Mouse (Mus musculus) lung, embryonic 15.5 days (tissue): ENCODE measurements around the gene Csmd2. TPM values are rescaled to one million over a fixed set of nuclear protein-coding genes. Genes with fewer than 3 reads are reported as not detected.
A peak's percentile ranks its signal among the peaks of the same experiment; 100 is the strongest.

Experiments used
- ATAC-seq: fragments of 200-750 bp; cut with Nextera tagmentation; 2 replicates; pipeline ENCODE4 v1.8.0; 2017; ENCODE audit warnings: moderate number of reproducible peaks, borderline replicate concordance; ENCODE audit not compliant: low FRiP score, low TSS enrichment; ENCODE audit errors: extremely low read depth
- H3K27ac ChIP-seq: fragments of 300-500 bp; sonication (generic); 2 replicates; pipeline ENCODE4 v1.5.1; 2015; ENCODE audit warnings: moderate library complexity, mild to moderate bottlenecking, inconsistent platforms
- H3K27me3 ChIP-seq: fragments of 300-500 bp; sonication (generic); 2 replicates; pipeline ENCODE4 v1.6.1; 2015; ENCODE audit warnings: inconsistent platforms
- H3K36me3 ChIP-seq: fragments of 300-500 bp; sonication (generic); 2 replicates; pipeline ENCODE4 v1.6.1; 2015; ENCODE audit warnings: inconsistent platforms
- H3K4me1 ChIP-seq: fragments of 300-500 bp; sonication (generic); 2 replicates; pipeline ENCODE4 v1.6.1; 2015; ENCODE audit warnings: inconsistent platforms
- H3K4me2 ChIP-seq: fragments of 300-500 bp; sonication (generic); 2 replicates; pipeline ENCODE4 v1.6.1; 2015; ENCODE audit warnings: inconsistent platforms, mild to moderate bottlenecking, moderate library complexity
- H3K4me3 ChIP-seq: fragments of 300-500 bp; sonication (generic); 2 replicates; pipeline ENCODE4 v1.5.1; 2015; ENCODE audit warnings: mild to moderate bottlenecking, inconsistent platforms
- H3K9ac ChIP-seq: fragments of 300-500 bp; sonication (generic); 2 replicates; pipeline ENCODE4 v1.6.1; 2015; ENCODE audit warnings: inconsistent platforms
- H3K9me3 ChIP-seq: fragments of 300-500 bp; sonication (generic); 2 replicates; pipeline ENCODE4 v1.6.1; 2016; ENCODE audit warnings: inconsistent platforms
- WGBS: fragments of 180-500 bp; shearing (Covaris S2); methylation state at CpG from one replicate; pipeline ENCODE4 v1.1.7; 2015; 5-methylcytosine and 5-hydroxymethylcytosine counted together
- polyA plus RNA-seq: library from polyadenylated mRNA; unstranded; fragments of >200 nt; fragmentation: Nextera tagmentation; extraction: Ambion mirVana; gene quantifications from 2 replicates; pipeline ENCODE4 v1.2.1, GENCODE M21; 2015

The Csmd2 gene
- polyA plus RNA-seq, 1 experiment from 2014 or later = 0.21 TPM

GRCm38 (mm10) chr4:128152066-128152465 lies 164.4 kb downstream of the Csmd2 start:
- WGBS = 64% methylated on average over 3 of the region's 3 CpGs
- H3K27ac ChIP-seq = no peak overlapping the region
- no peak overlapping the region for H3K4me2 ChIP-seq

GRCm38 (mm10) chr4:128153144-128153543 lies 165.5 kb downstream of the Csmd2 start:
- ATAC-seq = no peak
- WGBS = 85% methylated on average over 4 of the region's 4 CpGs
- no peaks in the 10 kb centered on the region for H3K9me3 ChIP-seq

More at GRCm38 (mm10) chr4:128152066-128152465, 164.4 kb downstream of the Csmd2 start:
- Histone ChIP-seq H3K4me1 (no peaks in the 10 kb centered on the region), H3K9ac (no peak overlapping the region), H3K9me3 (no peaks in the 10 kb centered on the region), H3K36me3 (no peaks in the 10 kb centered on the region), H3K27me3 (no peaks in the 10 kb centered on the region), H3K4me3 (no peak overlapping the region)
- ATAC-seq = no peak

GRCm38 (mm10) chr4:128155226-128155625 lies 167.6 kb downstream of the Csmd2 start:
- no peak overlapping the region for H3K4me3 ChIP-seq
- H3K4me2 ChIP-seq = no peak overlapping the region
- no peaks in the 10 kb centered on the region for H3K36me3 ChIP-seq
- no peaks in the 10 kb centered on the region for H3K9me3 ChIP-seq
- ATAC-seq = no peak
- 27% methylated on average over 3 of the region's 3 CpGs for WGBS
- no peak overlapping the region for H3K9ac ChIP-seq
- no peaks in the 10 kb centered on the region for H3K27me3 ChIP-seq
- no peak overlapping the region for H3K27ac ChIP-seq
- no peaks in the 10 kb centered on the region for H3K4me1 ChIP-seq

More at GRCm38 (mm10) chr4:128153144-128153543, 165.5 kb downstream of the Csmd2 start:
- H3K4me3 ChIP-seq = no peak overlapping the region
- H3K4me1 ChIP-seq = no peaks in the 10 kb centered on the region
- H3K36me3 ChIP-seq = no peaks in the 10 kb centered on the region
- no peak overlapping the region for H3K27ac ChIP-seq
- no peak overlapping the region for H3K4me2 ChIP-seq
- H3K9ac ChIP-seq = no peak overlapping the region
- H3K27me3 ChIP-seq = no peaks in the 10 kb centered on the region

GRCm38 (mm10) chr4:128160656-128161055 lies 173.0 kb downstream of the Csmd2 start:
- no peaks in the 10 kb centered on the region for H3K4me1 ChIP-seq
- H3K27me3 ChIP-seq = no peaks in the 10 kb centered on the region
- WGBS = 77% methylated on average over 2 of the region's 2 CpGs
- H3K4me3 ChIP-seq = no peak overlapping the region
- ATAC-seq = no peak
- no peak overlapping the region for H3K4me2 ChIP-seq
- H3K27ac ChIP-seq = no peak overlapping the region
- no peaks in the 10 kb centered on the region for H3K36me3 ChIP-seq
- H3K9me3 ChIP-seq = no peaks in the 10 kb centered on the region
- H3K9ac ChIP-seq = no peak overlapping the region

- 80% methylated on average over 8 of the region's 8 CpGs for WGBS
Observed at GRCm38 (mm10) chr4:128170181-128170580, 182.5 kb downstream of the Csmd2 start.

GRCm38 (mm10) chr4:128171233-128171632 lies 183.6 kb downstream of the Csmd2 start:
- Histone ChIP-seq H3K9me3 (no peaks in the 10 kb centered on the region), H3K9ac (no peak overlapping the region), H3K4me3 (no peak overlapping the region), H3K4me2 (no peak overlapping the region), H3K27ac (no peak overlapping the region), H3K36me3 (no peaks in the 10 kb centered on the region), H3K27me3 (no peaks in the 10 kb centered on the region), H3K4me1 (no peaks in the 10 kb centered on the region)
- WGBS = 77% methylated on average over 9 of the region's 9 CpGs
- no peak for ATAC-seq

More at GRCm38 (mm10) chr4:128170181-128170580, 182.5 kb downstream of the Csmd2 start:
- no peak for ATAC-seq
- Histone ChIP-seq H3K4me1 (no peaks in the 10 kb centered on the region), H3K4me2 (no peak overlapping the region), H3K27ac (no peak overlapping the region), H3K9me3 (no peaks in the 10 kb centered on the region), H3K9ac (no peak overlapping the region), H3K4me3 (no peak overlapping the region), H3K27me3 (no peaks in the 10 kb centered on the region), H3K36me3 (no peaks in the 10 kb centered on the region)

- H3K4me3 ChIP-seq = no peak overlapping the region
- no peaks in the 10 kb centered on the region for H3K9me3 ChIP-seq
- H3K9ac ChIP-seq = no peak overlapping the region
- no peak overlapping the region for H3K4me2 ChIP-seq
- ATAC-seq = no peak
- H3K4me1 ChIP-seq = no peaks in the 10 kb centered on the region
- no peaks in the 10 kb centered on the region for H3K36me3 ChIP-seq
- no peak overlapping the region for H3K27ac ChIP-seq
- H3K27me3 ChIP-seq = no peaks in the 10 kb centered on the region
- WGBS = 83% methylated on average over 1 of the region's 1 CpGs
Observed at GRCm38 (mm10) chr4:128171701-128172100, 184.0 kb downstream of the Csmd2 start.

- H3K4me3 ChIP-seq = no peak overlapping the region
- H3K4me1 ChIP-seq = no peaks in the 10 kb centered on the region
- H3K27me3 ChIP-seq = no peaks in the 10 kb centered on the region
- H3K9me3 ChIP-seq = no peaks in the 10 kb centered on the region
- H3K4me2 ChIP-seq = no peak overlapping the region
- no peak for ATAC-seq
- WGBS = 43% methylated on average over 8 of the region's 8 CpGs
- H3K9ac ChIP-seq = no peak overlapping the region
- no peaks in the 10 kb centered on the region for H3K36me3 ChIP-seq
- H3K27ac ChIP-seq = no peak overlapping the region
Observed at GRCm38 (mm10) chr4:128178974-128179373, 191.3 kb downstream of the Csmd2 start.

GRCm38 (mm10) chr4:128179581-128179980 lies 191.9 kb downstream of the Csmd2 start:
- H3K4me2 ChIP-seq = no peak overlapping the region
- H3K27ac ChIP-seq = no peak overlapping the region
- no peak overlapping the region for H3K9ac ChIP-seq
- no peaks in the 10 kb centered on the region for H3K36me3 ChIP-seq
- no peaks in the 10 kb centered on the region for H3K9me3 ChIP-seq
- no peaks in the 10 kb centered on the region for H3K4me1 ChIP-seq
- no peaks in the 10 kb centered on the region for H3K27me3 ChIP-seq
- H3K4me3 ChIP-seq = no peak overlapping the region
- ATAC-seq = peak; percentile 28; the same call in 1 of the 2 replicates
- WGBS = 71% methylated on average over 2 of the region's 2 CpGs

GRCm38 (mm10) chr4:128184747-128185146 lies 197.1 kb downstream of the Csmd2 start:
- Histone ChIP-seq H3K27me3 (no peaks in the 10 kb centered on the region), H3K4me3 (no peak overlapping the region), H3K27ac (no peak overlapping the region), H3K9ac (no peak overlapping the region), H3K4me1 (no peaks in the 10 kb centered on the region), H3K36me3 (no peaks in the 10 kb centered on the region), H3K4me2 (no peak overlapping the region), H3K9me3 (no peaks in the 10 kb centered on the region)
- 85% methylated on average over 1 of the region's 1 CpGs for WGBS
- no peak for ATAC-seq

- Histone ChIP-seq H3K4me1 (no peaks in the 10 kb centered on the region), H3K4me2 (no peak overlapping the region), H3K27ac (no peak overlapping the region), H3K9ac (no peak overlapping the region), H3K27me3 (no peaks in the 10 kb centered on the region), H3K4me3 (no peak overlapping the region), H3K9me3 (no peaks in the 10 kb centered on the region), H3K36me3 (no peaks in the 10 kb centered on the region)
- ATAC-seq = no peak
- 90% methylated on average over 8 of the region's 8 CpGs for WGBS
Observed at GRCm38 (mm10) chr4:128194454-128194853, 206.8 kb downstream of the Csmd2 start.

- WGBS = 60% methylated on average over 13 of the region's 13 CpGs
- no peaks in the 10 kb centered on the region for H3K27me3 ChIP-seq
- no peak overlapping the region for H3K4me3 ChIP-seq
- H3K4me2 ChIP-seq = no peak overlapping the region
- no peak for ATAC-seq
- H3K9me3 ChIP-seq = no peaks in the 10 kb centered on the region
- H3K4me1 ChIP-seq = no peaks in the 10 kb centered on the region
- no peak overlapping the region for H3K27ac ChIP-seq
- H3K9ac ChIP-seq = no peak overlapping the region
- H3K36me3 ChIP-seq = no peaks in the 10 kb centered on the region
Observed at GRCm38 (mm10) chr4:128217991-128218595, 230.4 kb downstream of the Csmd2 start.

GRCm38 (mm10) chr4:128224453-128224852 lies 236.8 kb downstream of the Csmd2 start:
- no peaks in the 10 kb centered on the region for H3K36me3 ChIP-seq
- H3K9me3 ChIP-seq = no peaks in the 10 kb centered on the region
- H3K9ac ChIP-seq = no peak overlapping the region
- H3K4me2 ChIP-seq = no peak overlapping the region
- no peak for ATAC-seq
- H3K27ac ChIP-seq = no peak overlapping the region
- 46% methylated on average over 6 of the region's 6 CpGs for WGBS
- H3K27me3 ChIP-seq = no peaks in the 10 kb centered on the region
- no peak overlapping the region for H3K4me3 ChIP-seq
- peaks cover 4% of the 10 kb centered on the region; the same call in 1 of the 2 replicates for H3K4me1 ChIP-seq
